Mouse (Mus musculus): ENCODE measurements around the gene Gstm6.
A peak's percentile ranks its signal among the peaks of the same experiment; 100 is the strongest.
"Not testable (repeated sequence)": the region's sequence is repeated elsewhere in the genome, so short reads cannot be mapped to it uniquely, and the experiment has no call there.

Gene Gstm6

GRCm38 (mm10) chr3:107943239-107943990 lies at the start of gene Gstm6:
Gene Gstm6 (minus strand): TSS chr3:107943749.
- Histone ChIP-seq H3K36me3 (ENCODE audit: insufficient read depth, low read length) (no peaks in the 10 kb centered on the region), H3K4me3 (replicated peaks; ENCODE audit: low read length) (peak within 1 kb of the TSS; percentile 59), H3K4me1 (replicated peaks; ENCODE audit: low read depth, low read length) (peaks cover 23% of the 10 kb centered on the region), H3K9me3 (ENCODE audit: low read length) (peaks cover 9% of the 10 kb centered on the region), H3K27me3 (ENCODE audit: insufficient read depth, low read length) (no peaks in the 10 kb centered on the region)
- TF ChIP-seq NANOG (IDR thresholded peaks at IDR 0.05; ENCODE audit: borderline replicate concordance, low read length) (no peak), CTCF (conservative IDR thresholded peaks at IDR 0.05; ENCODE audit: low read length) (peak; percentile 34)

GRCm38 (mm10) chr3:107986041-107986562 lies 42.6 kb upstream of the Gstm6 start, which contains the start of gene Gstm2:
Gene Gstm2 (minus strand): TSS chr3:107986453.
- Histone ChIP-seq H3K36me3 (ENCODE audit: insufficient read depth, low read length) (no peaks in the 10 kb centered on the region), H3K4me1 (replicated peaks; ENCODE audit: low read depth, low read length) (peaks cover 16% of the 10 kb centered on the region), H3K27me3 (ENCODE audit: insufficient read depth, low read length) (no peaks in the 10 kb centered on the region), H3K4me3 (replicated peaks; ENCODE audit: low read length) (peak within 1 kb of the TSS; percentile 41; the same call in 1 of the 2 replicates), H3K9me3 (ENCODE audit: low read length) (no peaks in the 10 kb centered on the region)
- no peak for TF ChIP-seq NANOG (IDR thresholded peaks at IDR 0.05; ENCODE audit: borderline replicate concordance, low read length)
- no peak for TF ChIP-seq CTCF (conservative IDR thresholded peaks at IDR 0.05; ENCODE audit: low read length)
- no peak for TF ChIP-seq POU5F1 (IDR thresholded peaks at IDR 0.05; ENCODE audit: borderline replicate concordance, low read length)

GRCm38 (mm10) chr3:107985141-107985540 lies 41.6 kb upstream of the Gstm6 start:
- H3K9me3 ChIP-seq (ENCODE audit: low read length); H3K27me3 ChIP-seq (ENCODE audit: insufficient read depth, low read length); H3K4me3 ChIP-seq (replicated peaks; ENCODE audit: low read length); H3K36me3 ChIP-seq (ENCODE audit: insufficient read depth, low read length): not testable (repeated sequence)
- H3K4me1 ChIP-seq (replicated peaks; ENCODE audit: low read depth, low read length): peaks cover 16% of the 10 kb centered on the region

- H3K4me3 ChIP-seq (replicated peaks; ENCODE audit: low read length): no peak overlapping the region
- TF ChIP-seq POU5F1 (IDR thresholded peaks at IDR 0.05; ENCODE audit: borderline replicate concordance, low read length): no peak
- no peak for TF ChIP-seq CTCF (conservative IDR thresholded peaks at IDR 0.05; ENCODE audit: low read length)
- peaks cover 16% of the 10 kb centered on the region for H3K4me1 ChIP-seq (replicated peaks; ENCODE audit: low read depth, low read length)
- no peaks in the 10 kb centered on the region for H3K36me3 ChIP-seq (ENCODE audit: insufficient read depth, low read length)
- H3K9me3 ChIP-seq (ENCODE audit: low read length): no peaks in the 10 kb centered on the region
- H3K27me3 ChIP-seq (ENCODE audit: insufficient read depth, low read length): 0 out of 2 replicates have a peak, but pooled peaks cover 1% of the 10 kb centered on the region
Measured at GRCm38 (mm10) chr3:107984471-107984870, 40.9 kb upstream of the Gstm6 start.

GRCm38 (mm10) chr3:107983771-107984170 lies 40.2 kb upstream of the Gstm6 start:
- no peak overlapping the region for H3K4me3 ChIP-seq (replicated peaks; ENCODE audit: low read length)
- peaks cover 16% of the 10 kb centered on the region for H3K4me1 ChIP-seq (replicated peaks; ENCODE audit: low read depth, low read length)
- no peaks in the 10 kb centered on the region for H3K9me3 ChIP-seq (ENCODE audit: low read length)
- H3K36me3 ChIP-seq (ENCODE audit: insufficient read depth, low read length): no peaks in the 10 kb centered on the region
- H3K27me3 ChIP-seq (ENCODE audit: insufficient read depth, low read length): 0 out of 2 replicates have a peak, but pooled peaks cover 4% of the 10 kb centered on the region
- TF ChIP-seq NANOG (IDR thresholded peaks at IDR 0.05; ENCODE audit: borderline replicate concordance, low read length): no peak
- TF ChIP-seq CTCF (conservative IDR thresholded peaks at IDR 0.05; ENCODE audit: low read length): no peak
- TF ChIP-seq POU5F1 (IDR thresholded peaks at IDR 0.05; ENCODE audit: borderline replicate concordance, low read length): no peak

- Histone ChIP-seq H3K36me3 (ENCODE audit: insufficient read depth, low read length) (no peaks in the 10 kb centered on the region), H3K27me3 (ENCODE audit: insufficient read depth, low read length) (0 out of 2 replicates have a peak, but pooled peaks cover 4% of the 10 kb centered on the region), H3K9me3 (ENCODE audit: low read length) (no peaks in the 10 kb centered on the region), H3K4me3 (replicated peaks; ENCODE audit: low read length) (no peak overlapping the region), H3K4me1 (replicated peaks; ENCODE audit: low read depth, low read length) (peaks cover 16% of the 10 kb centered on the region)
- TF ChIP-seq CTCF (conservative IDR thresholded peaks at IDR 0.05; ENCODE audit: low read length): no peak
- no peak for TF ChIP-seq NANOG (IDR thresholded peaks at IDR 0.05; ENCODE audit: borderline replicate concordance, low read length)
- no peak for TF ChIP-seq POU5F1 (IDR thresholded peaks at IDR 0.05; ENCODE audit: borderline replicate concordance, low read length)
Measured at GRCm38 (mm10) chr3:107982726-107983125, 39.2 kb upstream of the Gstm6 start.

- no peaks in the 10 kb centered on the region for H3K36me3 ChIP-seq (ENCODE audit: insufficient read depth, low read length)
- 0 out of 2 replicates have a peak, but pooled peaks cover 4% of the 10 kb centered on the region for H3K27me3 ChIP-seq (ENCODE audit: insufficient read depth, low read length)
- H3K9me3 ChIP-seq (ENCODE audit: low read length): no peaks in the 10 kb centered on the region
- peaks cover 9% of the 10 kb centered on the region for H3K4me1 ChIP-seq (replicated peaks; ENCODE audit: low read depth, low read length)
- no peak for TF ChIP-seq POU5F1 (IDR thresholded peaks at IDR 0.05; ENCODE audit: borderline replicate concordance, low read length)
- H3K4me3 ChIP-seq (replicated peaks; ENCODE audit: low read length): no peak overlapping the region
Measured at GRCm38 (mm10) chr3:107981261-107981660, 37.7 kb upstream of the Gstm6 start.

GRCm38 (mm10) chr3:107977691-107978090 lies 34.1 kb upstream of the Gstm6 start:
- Histone ChIP-seq H3K4me3 (replicated peaks; ENCODE audit: low read length) (no peak overlapping the region), H3K4me1 (replicated peaks; ENCODE audit: low read depth, low read length) (no peaks in the 10 kb centered on the region; the same call in 1 of the 2 replicates), H3K36me3 (ENCODE audit: insufficient read depth, low read length) (no peaks in the 10 kb centered on the region), H3K27me3 (ENCODE audit: insufficient read depth, low read length) (0 out of 2 replicates have a peak, but pooled peaks cover 6% of the 10 kb centered on the region), H3K9me3 (ENCODE audit: low read length) (no peaks in the 10 kb centered on the region)
- TF ChIP-seq POU5F1 (IDR thresholded peaks at IDR 0.05; ENCODE audit: borderline replicate concordance, low read length): no peak

GRCm38 (mm10) chr3:107974237-107974636 lies 30.7 kb upstream of the Gstm6 start:
- Histone ChIP-seq H3K9me3 (ENCODE audit: low read length) (no peaks in the 10 kb centered on the region), H3K4me1 (replicated peaks; ENCODE audit: low read depth, low read length) (peaks cover 2% of the 10 kb centered on the region), H3K36me3 (ENCODE audit: insufficient read depth, low read length) (no peaks in the 10 kb centered on the region), H3K27me3 (ENCODE audit: insufficient read depth, low read length) (peaks cover 2% of the 10 kb centered on the region; the same call in 1 of the 2 replicates), H3K4me3 (replicated peaks; ENCODE audit: low read length) (no peak overlapping the region)
- TF ChIP-seq CTCF (conservative IDR thresholded peaks at IDR 0.05; ENCODE audit: low read length) (no peak), POU5F1 (IDR thresholded peaks at IDR 0.05; ENCODE audit: borderline replicate concordance, low read length) (no peak), NANOG (IDR thresholded peaks at IDR 0.05; ENCODE audit: borderline replicate concordance, low read length) (no peak)

Measured in E14TG2a.4 (cell line).